Mouse (Mus musculus): Measurements from ENCODE around the gene Ablim1. TPM values are rescaled to one million over a fixed set of nuclear protein-coding genes. Genes with fewer than 3 reads are reported as not detected.

Gene Ablim1
- total and polyA plus RNA-seq, 2 experiments from 2014 or later: 47.8 to 76.9 TPM

DNA sequence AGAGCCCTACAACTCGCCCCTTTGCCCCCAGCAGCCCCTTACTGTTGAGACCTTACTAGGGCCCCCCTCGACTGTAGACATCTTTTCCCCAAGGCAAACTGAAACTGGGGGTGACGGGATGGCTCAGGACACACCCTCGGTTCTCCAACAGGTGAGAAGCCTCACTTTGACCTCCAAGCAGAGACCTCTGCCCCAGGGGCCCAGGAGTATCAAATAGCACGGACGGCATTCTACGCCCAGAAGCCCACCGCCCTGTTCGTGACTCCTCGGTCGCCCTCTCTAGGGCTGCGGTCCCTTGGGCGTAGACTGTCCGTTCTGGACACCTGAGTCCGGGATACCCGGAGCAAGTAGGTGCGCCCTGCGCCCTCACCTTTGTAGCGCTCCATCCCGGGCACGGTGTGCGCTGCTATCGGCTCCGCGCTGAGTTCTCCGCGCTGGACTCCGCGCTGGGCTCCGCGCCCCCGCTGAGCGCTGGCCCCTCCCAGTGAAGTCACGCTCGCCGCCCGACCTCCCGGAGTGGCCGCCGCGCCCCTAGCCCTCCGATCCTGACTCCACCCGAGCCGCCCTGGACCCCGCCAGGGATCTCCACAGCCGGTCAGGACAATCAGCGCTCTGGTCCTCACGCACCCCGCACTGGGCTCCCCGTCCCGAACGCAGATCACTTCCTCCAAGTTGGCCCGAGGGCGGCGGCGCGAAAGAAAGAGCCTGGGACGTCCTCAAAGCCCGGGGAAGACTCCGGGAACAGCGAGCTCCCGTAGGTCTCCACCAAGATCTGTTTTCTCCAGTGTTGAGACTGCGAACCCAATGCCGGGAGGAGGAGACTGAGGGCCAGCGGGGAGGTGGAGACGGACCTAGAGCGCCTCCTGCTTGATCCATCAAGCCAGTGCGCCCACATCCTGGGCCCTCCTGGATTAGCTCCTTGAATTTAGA is 306.7 kb downstream of the Ablim1 start, which contains the start of gene Afap1l2:
Gene Afap1l2, minus strand, starts transcription at position 448 of the 930 bp plus-strand sequence.
- Histone ChIP-seq H3K27ac (ENCODE audit: low read depth, low read length) (no peak within 1 kb of the TSS; the same call in 1 of the 2 replicates), H3K9ac (peak within 1 kb of the TSS; percentile 51), H3K36me3 (ENCODE audit: insufficient read depth) (no peaks in the 10 kb centered on the region), H3K4me3 (ENCODE audit: low read depth, low read length) (peak within 1 kb of the TSS; percentile 44), H3K4me2 (ENCODE audit: low read depth) (peak within 1 kb of the TSS; percentile 83), H3K4me1 (ENCODE audit: insufficient read depth) (peaks cover 11% of the 10 kb centered on the region; the same call in 1 of the 2 replicates), H3K27me3 (ENCODE audit: insufficient read depth, low read length) (peaks cover 15% of the 10 kb centered on the region), H3K9me3 (ENCODE audit: low read length) (no peaks in the 10 kb centered on the region)
- WGBS: 5% methylated on average over 68 of the region's 68 CpGs
- ATAC-seq (peak; percentile 47), DNase-seq (no peak)
- TF ChIP-seq CTCF (IDR thresholded peaks at IDR 0.05; ENCODE audit: low read depth): peak; percentile 57

DNA sequence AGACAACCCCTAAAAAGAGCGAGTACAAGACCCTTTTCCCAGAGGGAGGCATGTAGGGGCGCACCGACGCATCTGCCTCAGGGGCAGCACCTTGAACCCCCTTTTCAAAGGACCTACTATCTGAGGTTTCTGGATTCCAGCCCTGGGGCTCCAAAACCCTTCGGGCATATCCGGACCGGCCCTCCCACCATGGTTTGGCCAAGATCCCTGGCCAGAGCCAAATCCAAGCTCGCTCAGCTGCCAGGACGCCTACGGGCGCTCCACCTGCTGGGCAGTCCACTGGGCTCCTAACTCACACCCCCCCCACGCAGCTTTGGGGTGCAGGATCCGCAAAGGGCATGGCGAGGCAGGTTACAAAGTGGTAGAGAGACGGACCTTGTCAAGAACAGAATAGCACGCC is 307.4 kb downstream of the Ablim1 start:
- peak overlapping the region; percentile 83 for H3K4me2 ChIP-seq (ENCODE audit: low read depth)
- 49% methylated on average over 16 of the region's 16 CpGs for WGBS
- peaks cover 11% of the 10 kb centered on the region; the same call in 1 of the 2 replicates for H3K4me1 ChIP-seq (ENCODE audit: insufficient read depth)
- TF ChIP-seq CTCF (IDR thresholded peaks at IDR 0.05; ENCODE audit: low read depth): no peak
- peaks cover 15% of the 10 kb centered on the region for H3K27me3 ChIP-seq (ENCODE audit: insufficient read depth, low read length)
- peak overlapping the region; percentile 44 for H3K4me3 ChIP-seq (ENCODE audit: low read depth, low read length)
- peak overlapping the region; percentile 51 for H3K9ac ChIP-seq
- H3K27ac ChIP-seq (ENCODE audit: low read depth, low read length): no peak overlapping the region; the same call in 1 of the 2 replicates
- H3K9me3 ChIP-seq (ENCODE audit: low read length): no peaks in the 10 kb centered on the region
- ATAC-seq (no peak), DNase-seq (no peak)
- no peaks in the 10 kb centered on the region for H3K36me3 ChIP-seq (ENCODE audit: insufficient read depth)

DNA sequence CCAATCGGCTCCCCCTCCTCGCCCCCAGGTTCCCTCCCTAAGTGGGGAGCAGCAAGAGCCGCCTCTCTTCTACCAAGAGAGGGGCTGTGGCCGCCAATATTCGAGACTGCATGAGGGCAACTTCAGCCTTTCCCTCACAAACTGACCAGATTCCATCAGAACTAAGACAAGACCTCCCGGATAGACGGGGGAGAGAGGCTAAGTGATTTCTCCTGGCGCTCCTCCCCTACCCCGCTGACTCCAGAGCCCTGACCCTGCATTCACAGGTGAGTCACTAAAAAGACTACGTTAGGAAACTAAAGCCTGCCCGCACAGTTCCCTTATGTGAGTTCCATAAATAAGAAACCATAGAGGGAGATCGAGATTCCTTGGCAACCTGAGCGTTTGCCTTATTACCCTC is 307.9 kb downstream of the Ablim1 start:
- WGBS: 50% methylated on average over 13 of the region's 13 CpGs
- Histone ChIP-seq H3K4me3 (ENCODE audit: low read depth, low read length) (peak overlapping the region; percentile 44), H3K36me3 (ENCODE audit: insufficient read depth) (no peaks in the 10 kb centered on the region), H3K9ac (peak overlapping the region; percentile 14; the same call in 1 of the 2 replicates), H3K27me3 (ENCODE audit: insufficient read depth, low read length) (peaks cover 15% of the 10 kb centered on the region), H3K4me2 (ENCODE audit: low read depth) (peak overlapping the region; percentile 83), H3K4me1 (ENCODE audit: insufficient read depth) (peaks cover 11% of the 10 kb centered on the region; the same call in 1 of the 2 replicates), H3K9me3 (ENCODE audit: low read length) (no peaks in the 10 kb centered on the region), H3K27ac (ENCODE audit: low read depth, low read length) (no peak overlapping the region)
- no peak for DNase-seq
- TF ChIP-seq CTCF (IDR thresholded peaks at IDR 0.05; ENCODE audit: low read depth): no peak
- ATAC-seq: no peak

DNA sequence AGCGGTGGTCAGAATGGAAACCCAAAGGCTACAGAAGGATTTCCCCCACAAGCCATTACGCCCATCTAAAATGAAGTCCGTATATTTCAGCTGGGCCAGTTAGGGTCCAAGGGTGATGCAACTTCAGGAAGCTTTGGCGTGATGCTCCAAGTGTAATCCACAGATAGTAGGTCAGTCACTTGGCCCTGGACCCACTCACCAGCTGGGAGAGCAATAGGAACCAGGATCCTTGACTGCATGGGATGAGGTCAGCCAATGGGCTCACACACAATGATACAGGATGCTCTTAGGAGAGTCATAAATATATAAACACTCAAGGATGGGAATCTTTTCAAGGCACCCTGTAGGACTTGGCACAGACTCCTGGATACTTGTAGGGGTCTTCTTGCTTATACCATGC is 309.7 kb downstream of the Ablim1 start:
- no peak for DNase-seq
- Histone ChIP-seq H3K4me2 (ENCODE audit: low read depth) (no peak overlapping the region), H3K4me3 (ENCODE audit: low read depth, low read length) (no peak overlapping the region), H3K27me3 (ENCODE audit: insufficient read depth, low read length) (peaks cover 15% of the 10 kb centered on the region), H3K9me3 (ENCODE audit: low read length) (no peaks in the 10 kb centered on the region), H3K4me1 (ENCODE audit: insufficient read depth) (peaks cover 11% of the 10 kb centered on the region; the same call in 1 of the 2 replicates), H3K36me3 (ENCODE audit: insufficient read depth) (no peaks in the 10 kb centered on the region), H3K27ac (ENCODE audit: low read depth, low read length) (no peak overlapping the region), H3K9ac (no peak overlapping the region)
- ATAC-seq: no peak
- no peak for TF ChIP-seq CTCF (IDR thresholded peaks at IDR 0.05; ENCODE audit: low read depth)
- 94% methylated on average over 4 of the region's 4 CpGs for WGBS

DNA sequence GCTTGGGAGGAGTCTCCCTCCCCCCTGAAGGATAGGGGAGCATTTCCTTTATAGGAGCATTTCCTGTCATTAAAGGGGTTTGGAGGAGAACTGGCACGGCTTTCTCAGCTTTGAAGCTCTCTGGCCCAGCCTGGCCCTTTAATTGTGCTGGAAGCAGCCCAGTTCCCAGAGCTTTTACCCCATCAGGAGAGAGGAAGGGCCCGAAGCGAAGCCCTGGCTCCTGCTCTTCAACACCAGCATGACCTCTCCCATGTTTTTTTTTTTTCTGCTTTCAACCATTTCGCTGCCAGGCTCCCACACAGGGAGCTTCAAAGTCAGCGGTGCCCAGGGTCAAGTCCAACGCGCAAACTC is 311.3 kb downstream of the Ablim1 start:
- Histone ChIP-seq H3K9me3 (ENCODE audit: low read length) (no peaks in the 10 kb centered on the region), H3K4me2 (ENCODE audit: low read depth) (no peak overlapping the region), H3K4me3 (ENCODE audit: low read depth, low read length) (no peak overlapping the region), H3K4me1 (ENCODE audit: insufficient read depth) (peaks cover 11% of the 10 kb centered on the region; the same call in 1 of the 2 replicates), H3K9ac (no peak overlapping the region), H3K27me3 (ENCODE audit: insufficient read depth, low read length) (peaks cover 13% of the 10 kb centered on the region), H3K36me3 (ENCODE audit: insufficient read depth) (no peaks in the 10 kb centered on the region), H3K27ac (ENCODE audit: low read depth, low read length) (no peak overlapping the region)
- DNase-seq: peak; percentile 57
- no peak for TF ChIP-seq CTCF (IDR thresholded peaks at IDR 0.05; ENCODE audit: low read depth)
- peak; percentile 71 for ATAC-seq
- WGBS: 34% methylated on average over 7 of the region's 7 CpGs

DNA sequence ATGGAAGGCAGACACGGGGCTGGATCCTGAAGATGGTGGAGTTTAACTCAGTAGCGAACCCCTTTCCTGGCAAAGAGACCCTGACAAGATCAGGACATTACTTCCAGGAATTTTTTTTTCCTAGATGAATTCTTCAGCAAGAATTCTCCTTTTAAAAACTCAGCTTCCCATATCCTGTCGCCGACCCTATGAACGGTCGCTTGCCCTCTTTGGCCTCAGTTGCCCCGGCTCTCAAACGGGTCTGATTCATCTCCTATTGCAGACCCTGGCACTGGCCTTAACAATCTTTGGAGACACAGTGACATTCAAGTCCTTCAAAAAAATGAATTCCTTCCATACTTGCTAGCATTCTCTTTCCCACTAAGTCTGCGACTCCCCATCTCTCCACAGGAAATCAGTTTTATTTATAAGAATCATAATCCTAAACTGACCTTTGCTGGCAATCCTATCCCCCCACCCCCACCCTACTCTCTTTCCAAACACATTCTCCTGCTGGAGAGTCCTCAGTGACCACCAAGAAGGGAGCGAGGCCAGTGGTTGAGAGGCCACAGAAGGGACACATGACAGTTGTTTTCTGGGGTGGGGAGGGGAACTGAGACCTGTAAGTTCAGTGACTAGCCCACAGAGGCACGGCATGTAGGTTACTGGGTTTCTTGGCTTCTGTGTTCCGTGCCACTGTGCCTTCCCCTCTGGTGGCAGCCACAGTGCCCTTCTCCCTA is 311.8 kb downstream of the Ablim1 start:
- TF ChIP-seq CTCF (IDR thresholded peaks at IDR 0.05; ENCODE audit: low read depth): no peak
- Histone ChIP-seq H3K4me1 (ENCODE audit: insufficient read depth) (peaks cover 6% of the 10 kb centered on the region; the same call in 1 of the 2 replicates), H3K9me3 (ENCODE audit: low read length) (no peaks in the 10 kb centered on the region), H3K4me3 (ENCODE audit: low read depth, low read length) (no peak overlapping the region), H3K36me3 (ENCODE audit: insufficient read depth) (no peaks in the 10 kb centered on the region), H3K4me2 (ENCODE audit: low read depth) (no peak overlapping the region), H3K27ac (ENCODE audit: low read depth, low read length) (no peak overlapping the region), H3K9ac (no peak overlapping the region), H3K27me3 (ENCODE audit: insufficient read depth, low read length) (peaks cover 7% of the 10 kb centered on the region)
- WGBS: 74% methylated on average over 12 of the region's 12 CpGs
- no peak; the same call in 1 of the 2 replicates for ATAC-seq
- DNase-seq: no peak

All from forebrain, postnatal 0 days (tissue).